Mouse (Mus musculus): ENCODE measurements at regions not wholly inside any gene's neighbourhood (a gene's known extent, or its start where the extent isn't known, plus 50 kb on each side); places are given as distances from the start of the nearest gene placed in this dataset.

GRCm38 (mm10) chr15:36934801-36935200, 72.8 kb downstream of the Zfp706 start:
- 62% methylated on average over 2 of the region's 3 CpGs for WGBS
- H3K9ac ChIP-seq (ENCODE audit: low read depth, low read length, severe bottlenecking), result no peak overlapping the region
- H3K4me3 ChIP-seq (replicated peaks; ENCODE audit: low read length), result no peak overlapping the region
- no peak overlapping the region for H3K27ac ChIP-seq (replicated peaks; ENCODE audit: low read depth, low read length)
- H3K9me3 ChIP-seq (ENCODE audit: control insufficient read depth, low read length), result no peaks in the 10 kb centered on the region
- H3K36me3 ChIP-seq (ENCODE audit: control insufficient read depth, insufficient read depth, low read length), result no peaks in the 10 kb centered on the region
- no peak overlapping the region for H3K4me2 ChIP-seq (replicated peaks; ENCODE audit: low read depth, low read length, severe bottlenecking)
- H3K4me1 ChIP-seq (ENCODE audit: control insufficient read depth, insufficient read depth, low read length), result peaks cover 6% of the 10 kb centered on the region
- no peak for TF ChIP-seq POLR2A (IDR thresholded peaks at IDR 0.05; ENCODE audit: borderline replicate concordance, extremely low read depth, insufficient read depth, insufficient read length)
- ATAC-seq (ENCODE audit: low FRiP score, low read depth) (no peak), DNase-seq (ENCODE audit: low spot score) (no peak)
- H3K27me3 ChIP-seq (ENCODE audit: control insufficient read depth, insufficient read depth, low read length), result no peaks in the 10 kb centered on the region

- H3K4me3 ChIP-seq (replicated peaks; ENCODE audit: low read length), result no peak overlapping the region
- WGBS, result 90% methylated on average over 2 of the region's 2 CpGs
- H3K9me3 ChIP-seq (ENCODE audit: control insufficient read depth, low read length), result no peaks in the 10 kb centered on the region
- H3K9ac ChIP-seq (ENCODE audit: low read depth, low read length, severe bottlenecking), result no peak overlapping the region
- H3K36me3 ChIP-seq (ENCODE audit: control insufficient read depth, insufficient read depth, low read length), result no peaks in the 10 kb centered on the region
- no peak overlapping the region for H3K27ac ChIP-seq (replicated peaks; ENCODE audit: low read depth, low read length)
- DNase-seq (ENCODE audit: low spot score) (no peak), ATAC-seq (ENCODE audit: low FRiP score, low read depth) (no peak)
- H3K4me1 ChIP-seq (ENCODE audit: control insufficient read depth, insufficient read depth, low read length), result peaks cover 6% of the 10 kb centered on the region
- H3K4me2 ChIP-seq (replicated peaks; ENCODE audit: low read depth, low read length, severe bottlenecking), result no peak overlapping the region
- TF ChIP-seq POLR2A (IDR thresholded peaks at IDR 0.05; ENCODE audit: borderline replicate concordance, extremely low read depth, insufficient read depth, insufficient read length), result no peak
- H3K27me3 ChIP-seq (ENCODE audit: control insufficient read depth, insufficient read depth, low read length), result no peaks in the 10 kb centered on the region
These were observed 74.0 kb downstream of the Zfp706 start for GRCm38 (mm10) chr15:36933581-36933991.

- 58% methylated on average over 2 of the region's 2 CpGs for WGBS
- TF ChIP-seq POLR2A (IDR thresholded peaks at IDR 0.05; ENCODE audit: borderline replicate concordance, extremely low read depth, insufficient read depth, insufficient read length), result no peak
- DNase-seq (ENCODE audit: low spot score), result no peak
- Histone ChIP-seq H3K27ac (replicated peaks; ENCODE audit: low read depth, low read length) (no peak overlapping the region), H3K27me3 (ENCODE audit: control insufficient read depth, insufficient read depth, low read length) (no peaks in the 10 kb centered on the region), H3K36me3 (ENCODE audit: control insufficient read depth, insufficient read depth, low read length) (no peaks in the 10 kb centered on the region), H3K9me3 (ENCODE audit: control insufficient read depth, low read length) (no peaks in the 10 kb centered on the region), H3K4me3 (replicated peaks; ENCODE audit: low read length) (no peak overlapping the region), H3K9ac (ENCODE audit: low read depth, low read length, severe bottlenecking) (no peak overlapping the region), H3K4me2 (replicated peaks; ENCODE audit: low read depth, low read length, severe bottlenecking) (no peak overlapping the region), H3K4me1 (ENCODE audit: control insufficient read depth, insufficient read depth, low read length) (no peaks in the 10 kb centered on the region)
- ATAC-seq (ENCODE audit: low FRiP score, low read depth), result no peak
These were observed 76.1 kb downstream of the Zfp706 start for GRCm38 (mm10) chr15:36931460-36931859.

GRCm38 (mm10) chr15:36930433-36930832, 77.1 kb downstream of the Zfp706 start:
- H3K27ac ChIP-seq (replicated peaks; ENCODE audit: low read depth, low read length), result no peak overlapping the region
- DNase-seq (ENCODE audit: low spot score), result no peak
- no peak for ATAC-seq (ENCODE audit: low FRiP score, low read depth)
- WGBS, result 61% methylated on average over 6 of the region's 6 CpGs
- no peak overlapping the region for H3K4me3 ChIP-seq (replicated peaks; ENCODE audit: low read length)
- H3K4me1 ChIP-seq (ENCODE audit: control insufficient read depth, insufficient read depth, low read length), result no peaks in the 10 kb centered on the region
- no peaks in the 10 kb centered on the region for H3K36me3 ChIP-seq (ENCODE audit: control insufficient read depth, insufficient read depth, low read length)
- no peaks in the 10 kb centered on the region for H3K9me3 ChIP-seq (ENCODE audit: control insufficient read depth, low read length)
- no peak overlapping the region for H3K4me2 ChIP-seq (replicated peaks; ENCODE audit: low read depth, low read length, severe bottlenecking)
- H3K9ac ChIP-seq (ENCODE audit: low read depth, low read length, severe bottlenecking), result no peak overlapping the region
- H3K27me3 ChIP-seq (ENCODE audit: control insufficient read depth, insufficient read depth, low read length), result no peaks in the 10 kb centered on the region
- no peak for TF ChIP-seq POLR2A (IDR thresholded peaks at IDR 0.05; ENCODE audit: borderline replicate concordance, extremely low read depth, insufficient read depth, insufficient read length)

GRCm38 (mm10) chr15:36929786-36930185, 77.8 kb downstream of the Zfp706 start:
- no peak overlapping the region for H3K27ac ChIP-seq (replicated peaks; ENCODE audit: low read depth, low read length)
- no peaks in the 10 kb centered on the region for H3K36me3 ChIP-seq (ENCODE audit: control insufficient read depth, insufficient read depth, low read length)
- H3K4me2 ChIP-seq (replicated peaks; ENCODE audit: low read depth, low read length, severe bottlenecking), result no peak overlapping the region
- 82% methylated on average over 2 of the region's 2 CpGs for WGBS
- no peaks in the 10 kb centered on the region for H3K9me3 ChIP-seq (ENCODE audit: control insufficient read depth, low read length)
- H3K9ac ChIP-seq (ENCODE audit: low read depth, low read length, severe bottlenecking), result no peak overlapping the region
- no peak for TF ChIP-seq POLR2A (IDR thresholded peaks at IDR 0.05; ENCODE audit: borderline replicate concordance, extremely low read depth, insufficient read depth, insufficient read length)
- no peak for DNase-seq (ENCODE audit: low spot score)
- no peaks in the 10 kb centered on the region for H3K27me3 ChIP-seq (ENCODE audit: control insufficient read depth, insufficient read depth, low read length)
- H3K4me3 ChIP-seq (replicated peaks; ENCODE audit: low read length), result no peak overlapping the region
- ATAC-seq (ENCODE audit: low FRiP score, low read depth), result no peak
- H3K4me1 ChIP-seq (ENCODE audit: control insufficient read depth, insufficient read depth, low read length), result no peaks in the 10 kb centered on the region

- Histone ChIP-seq H3K36me3 (ENCODE audit: control insufficient read depth, insufficient read depth, low read length) (no peaks in the 10 kb centered on the region), H3K9me3 (ENCODE audit: control insufficient read depth, low read length) (no peaks in the 10 kb centered on the region), H3K27me3 (ENCODE audit: control insufficient read depth, insufficient read depth, low read length) (no peaks in the 10 kb centered on the region), H3K9ac (ENCODE audit: low read depth, low read length, severe bottlenecking) (no peak overlapping the region), H3K4me2 (replicated peaks; ENCODE audit: low read depth, low read length, severe bottlenecking) (no peak overlapping the region), H3K4me3 (replicated peaks; ENCODE audit: low read length) (no peak overlapping the region), H3K27ac (replicated peaks; ENCODE audit: low read depth, low read length) (no peak overlapping the region), H3K4me1 (ENCODE audit: control insufficient read depth, insufficient read depth, low read length) (no peaks in the 10 kb centered on the region)
- TF ChIP-seq POLR2A (IDR thresholded peaks at IDR 0.05; ENCODE audit: borderline replicate concordance, extremely low read depth, insufficient read depth, insufficient read length), result no peak
- ATAC-seq (ENCODE audit: low FRiP score, low read depth) (no peak), DNase-seq (ENCODE audit: low spot score) (no peak)
- 93% methylated on average over 3 of the region's 3 CpGs for WGBS
These were observed 78.5 kb downstream of the Zfp706 start for GRCm38 (mm10) chr15:36929088-36929487.

Measured in limb, embryonic 14.5 days (tissue).